Mouse (Mus musculus) G1E (cell line): ENCODE measurements around the gene Lyar. TPM values are rescaled to one million over a fixed set of nuclear protein-coding genes. Genes with fewer than 3 reads are reported as not detected.

Source experiments
- ATAC-seq: 2 replicates; pipeline ENCODE4 v1.8.0; 2016; ENCODE audit warnings: mild to moderate bottlenecking; ENCODE audit not compliant: insufficient number of reproducible peaks, poor library complexity, low FRiP score, severe bottlenecking; ENCODE audit errors: extremely low read depth
- DNase-seq: peaks from one replicate; pipeline ENCODE4 v3.0.0; 2012; ENCODE audit warnings: low spot score
- H3K27me3 ChIP-seq: 2 replicates; pipeline ENCODE4 v1.6.1; 2012; ENCODE audit warnings: mild to moderate bottlenecking, low read length, inconsistent platforms; ENCODE audit not compliant: insufficient read depth
- H3K36me3 ChIP-seq: replicated peaks from 2 replicates; pipeline ENCODE3; 2012; ENCODE audit warnings: mild to moderate bottlenecking, inconsistent platforms
- H3K4me1 ChIP-seq: 2 replicates; pipeline ENCODE4 v1.6.1; 2012; ENCODE audit warnings: low read depth, low read length, inconsistent platforms, mixed read lengths; ENCODE audit not compliant: insufficient read depth
- H3K4me3 ChIP-seq: 2 replicates; pipeline ENCODE4 v1.5.1; 2012; ENCODE audit warnings: low read depth, mild to moderate bottlenecking, inconsistent platforms, low read length, moderate library complexity, mixed read lengths
- H3K9me3 ChIP-seq: replicated peaks from 2 replicates; pipeline ENCODE4 v1.6.1; 2012; ENCODE audit warnings: inconsistent platforms
- CTCF ChIP-seq: IDR thresholded peaks from 2 replicates; pipeline ENCODE4 v1.5.1; 2012; ENCODE audit warnings: low read depth, low read length, inconsistent platforms, mixed read lengths
- GATA1 ChIP-seq: IDR thresholded peaks from 2 replicates; pipeline ENCODE4 v1.6.1; 2012; ENCODE audit warnings: borderline replicate concordance, low read length, inconsistent platforms, mixed read lengths
- GATA2 ChIP-seq: IDR thresholded peaks from 2 replicates; pipeline ENCODE4 v1.6.1; 2012; ENCODE audit warnings: low read depth, low read length, inconsistent platforms, borderline replicate concordance
- POLR2AphosphoS5 ChIP-seq: IDR thresholded peaks from 2 replicates; pipeline ENCODE4 v1.6.1; 2012; ENCODE audit warnings: low read depth, low read length, inconsistent platforms; ENCODE audit not compliant: insufficient replicate concordance
- TAL1 ChIP-seq: conservative IDR thresholded peaks from 2 replicates; pipeline ENCODE4 v1.6.1; 2012; ENCODE audit warnings: low read depth, low read length, inconsistent platforms, mixed read lengths
- polyA plus RNA-seq: library from polyadenylated mRNA; stranded (reverse); fragments of >175 nt; gene quantifications from 2 replicates; pipeline ENCODE4 v1.2.3, GENCODE M21; 2012
- total RNA-seq, 2 experiments: library from RNA; stranded (forward) in 1 of 2; stranded (reverse) in 1 of 2; fragments of 200-1000 nt in 1 of 2; fragments of >200 nt in 1 of 2; fragmentation: Nextera tagmentation in 1 of 2; gene quantifications; 2 replicates each; pipeline ENCODE4 v1.2.3; 2014 to 2017

Lyar gene
- total and polyA plus RNA-seq, 3 experiments, result 82.4 to 125 (median 123) TPM

- DNase-seq, result no peak
- no peak for ATAC-seq
- TF ChIP-seq CTCF (no peak), GATA1 (no peak), GATA2 (no peak), TAL1 (no peak), POLR2AphosphoS5 (no peak)
- H3K4me3 ChIP-seq, result no peak overlapping the region
- no peaks in the 10 kb centered on the region for H3K9me3 ChIP-seq
- H3K4me1 ChIP-seq, result no peaks in the 10 kb centered on the region
- peaks cover 20% of the 10 kb centered on the region for H3K27me3 ChIP-seq
- H3K36me3 ChIP-seq, result peaks cover 14% of the 10 kb centered on the region
These were observed 25.3 kb upstream of the Lyar start for GRCm38 (mm10) chr5:38194946-38195345.

- H3K9me3 ChIP-seq, result no peaks in the 10 kb centered on the region
- ATAC-seq (no peak), DNase-seq (no peak)
- no peak for TF ChIP-seq TAL1
- TF ChIP-seq GATA1, result no peak
- no peak for TF ChIP-seq CTCF
- TF ChIP-seq GATA2, result no peak
- TF ChIP-seq POLR2AphosphoS5, result no peak
- H3K27me3 ChIP-seq, result peaks cover 15% of the 10 kb centered on the region
- no peaks in the 10 kb centered on the region for H3K4me1 ChIP-seq
- no peak overlapping the region for H3K4me3 ChIP-seq
- peaks cover 22% of the 10 kb centered on the region for H3K36me3 ChIP-seq
These were observed 24.3 kb upstream of the Lyar start for GRCm38 (mm10) chr5:38195941-38196340.

GRCm38 (mm10) chr5:38196821-38197481, 23.3 kb upstream of the Lyar start:
- H3K9me3 ChIP-seq, result no peaks in the 10 kb centered on the region
- H3K4me3 ChIP-seq, result no peak overlapping the region
- TF ChIP-seq CTCF, result no peak
- no peak for TF ChIP-seq GATA2
- TF ChIP-seq POLR2AphosphoS5, result no peak
- no peak for TF ChIP-seq GATA1
- no peak for TF ChIP-seq TAL1
- H3K36me3 ChIP-seq, result peaks cover 32% of the 10 kb centered on the region
- H3K27me3 ChIP-seq, result peaks cover 13% of the 10 kb centered on the region
- DNase-seq (no peak), ATAC-seq (no peak)
- H3K4me1 ChIP-seq, result no peaks in the 10 kb centered on the region

GRCm38 (mm10) chr5:38197482-38197823, 22.8 kb upstream of the Lyar start:
- ATAC-seq (peak; percentile 45), DNase-seq (peak; percentile 66)
- H3K9me3 ChIP-seq, result no peaks in the 10 kb centered on the region
- no peak overlapping the region for H3K4me3 ChIP-seq
- no peak for TF ChIP-seq GATA1
- no peak for TF ChIP-seq TAL1
- peak; percentile 53; the same call in 1 of the 2 replicates for TF ChIP-seq CTCF
- peaks cover 37% of the 10 kb centered on the region for H3K36me3 ChIP-seq
- H3K4me1 ChIP-seq, result no peaks in the 10 kb centered on the region
- peaks cover 13% of the 10 kb centered on the region for H3K27me3 ChIP-seq

GRCm38 (mm10) chr5:38199686-38200085, 20.6 kb upstream of the Lyar start:
- ATAC-seq (no peak), DNase-seq (no peak)
- Histone ChIP-seq H3K9me3 (no peaks in the 10 kb centered on the region), H3K4me1 (no peaks in the 10 kb centered on the region), H3K36me3 (peaks cover 58% of the 10 kb centered on the region), H3K27me3 (peaks cover 4% of the 10 kb centered on the region; the same call in 1 of the 2 replicates), H3K4me3 (no peak overlapping the region)
- TF ChIP-seq GATA1, result no peak
- no peak for TF ChIP-seq POLR2AphosphoS5
- no peak for TF ChIP-seq CTCF
- no peak for TF ChIP-seq TAL1
- TF ChIP-seq GATA2, result no peak

GRCm38 (mm10) chr5:38205303-38205726, 15.0 kb upstream of the Lyar start:
- TF ChIP-seq GATA1 (no peak), TAL1 (no peak), CTCF (no peak), GATA2 (no peak), POLR2AphosphoS5 (no peak)
- H3K4me3 ChIP-seq, result no peak overlapping the region
- H3K4me1 ChIP-seq, result peaks cover 6% of the 10 kb centered on the region; the same call in 1 of the 2 replicates
- DNase-seq (no peak), ATAC-seq (no peak)
- peaks cover 92% of the 10 kb centered on the region for H3K36me3 ChIP-seq
- no peaks in the 10 kb centered on the region for H3K27me3 ChIP-seq
- H3K9me3 ChIP-seq, result no peaks in the 10 kb centered on the region
